Comparison of ENCODE assay signal across 11 mouse cellular contexts in the genomic region with DNA sequence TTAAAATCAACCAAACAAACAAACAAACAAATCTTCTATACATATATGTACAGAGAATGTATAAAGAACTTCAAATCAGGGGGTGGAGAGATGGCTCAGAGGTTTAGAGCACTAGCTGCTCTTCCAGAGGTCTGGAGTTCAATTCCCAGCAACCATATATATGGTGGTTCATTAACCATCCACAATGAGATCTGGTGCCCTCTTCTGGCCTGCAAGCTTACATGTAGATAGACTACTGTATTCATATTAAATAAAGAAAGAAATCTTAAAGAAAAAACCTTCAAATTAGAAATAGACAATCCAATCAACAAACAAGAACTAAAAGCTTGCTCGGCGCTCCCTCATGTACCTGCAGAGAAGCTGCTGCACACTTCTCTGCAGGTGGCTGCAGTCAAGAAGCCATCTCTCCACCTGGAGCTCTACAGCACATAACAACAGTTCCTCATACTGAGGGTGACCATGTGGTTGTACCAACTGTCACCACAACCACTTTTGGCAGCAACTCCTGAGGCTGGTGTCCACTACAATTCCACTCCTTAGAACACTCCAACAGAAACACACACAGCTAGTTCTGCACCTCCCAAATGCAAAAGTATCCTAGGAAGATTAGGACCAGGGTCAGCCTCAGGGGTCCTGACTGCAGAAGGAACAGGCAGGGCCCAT. TPM values are rescaled to one million over a fixed set of nuclear protein-coding genes. Genes with fewer than 3 reads are reported as not detected.
A peak's percentile ranks its signal among the peaks of the same experiment; 100 is the strongest.
DNase-seq lines count a peak whose midpoint lies in the region; ATAC-seq lines count a peak whose summit lies in the region.
"Had no signal": no experiment of that assay in that cellular context is flagged by ENCODE, and none has a peak within 500 bp of the region (broad histone marks: within the 10 kb centered on the region; RNA-seq: fewer than 3 reads in every experiment).

No protein-coding gene starts in this region.

- peak; percentile 30 for DNase-seq in layer of hippocampus, adult 9-11 months
- no peak for DNase-seq in layer of hippocampus, adult 9-10 months (ENCODE audit: low spot score)
- DNase-seq in A20 (ENCODE audit: low read depth, low spot score), result peak; percentile 48
- DNase-seq in ZHBTc4 (ENCODE audit: low read depth, low spot score), result peak; percentile 12
- peak; percentile 82 to 85 for DNase-seq in cerebellum, postnatal 36 days
- no peak for DNase-seq in right cerebral cortex, postnatal 36 days (ENCODE audit: low spot score in 2 of 2)
- DNase-seq: forebrain, postnatal 0 days; heart, postnatal 14 days; kidney, postnatal 14 days; retina, postnatal 1 day had no signal

- no peak for ATAC-seq in megakaryocyte-erythroid progenitor cell, adult 5-6 weeks (replicated peaks; ENCODE audit: low FRiP score, low TSS enrichment, poor library complexity, severe bottlenecking)
- ATAC-seq: forebrain, postnatal 0 days had no signal

RNA-seq across cellular contexts. Expression of gene Ppfia1, which starts 3.5 kb away (rescaled TPM):
- total RNA-seq in megakaryocyte-erythroid progenitor cell, adult 5-6 weeks (2014; fragmentation: Nextera tagmentation), result 69.2 and 98.4 TPM in 2 replicates
- total RNA-seq in megakaryocyte-erythroid progenitor cell, adult 5-6 weeks (2017), result 77.3 and 106 TPM in 2 replicates

RNA-seq across cellular contexts. Expression of gene Fadd, which starts 32.2 kb away (rescaled TPM):
- total RNA-seq in megakaryocyte-erythroid progenitor cell, adult 5-6 weeks (2014; fragmentation: Nextera tagmentation), result 10.1 and 10.5 TPM in 2 replicates
- total RNA-seq in megakaryocyte-erythroid progenitor cell, adult 5-6 weeks (2017), result 5.3 and 9.2 TPM in 2 replicates

Comparison
In these comparisons a context has a peak if more than half of its experiments do, and no peak if none do; other contexts are left out.
1. DNase-seq: peak in layer of hippocampus, adult 9-11 months (single experiment), A20 (single experiment), ZHBTc4 (single experiment) and cerebellum, postnatal 36 days (2 of 2); none in layer of hippocampus, adult 9-10 months (single experiment) and right cerebral cortex, postnatal 36 days (0 of 2).